Mouse (Mus musculus) CD4-positive, CD25-positive, alpha-beta regulatory T cell, adult 4 months (primary cell): ENCODE data around the gene Gm10644. TPM values are rescaled to one million over a fixed set of nuclear protein-coding genes. Genes with fewer than 3 reads are reported as not detected.

Source experiments
- ATAC-seq: one replicate; pipeline ENCODE4 v1.8.0; 2017
- polyA plus RNA-seq, 2 experiments: library from polyadenylated mRNA; unstranded; fragments of 100-300 nt; shearing (Covaris generic); gene quantifications; one replicate each; pipeline ENCODE4 v1.2.1; 2017

Gm10644 gene
- polyA plus RNA-seq, 2 experiments from 2014 or later, result 0.20 to 0.92 TPM

DNA sequence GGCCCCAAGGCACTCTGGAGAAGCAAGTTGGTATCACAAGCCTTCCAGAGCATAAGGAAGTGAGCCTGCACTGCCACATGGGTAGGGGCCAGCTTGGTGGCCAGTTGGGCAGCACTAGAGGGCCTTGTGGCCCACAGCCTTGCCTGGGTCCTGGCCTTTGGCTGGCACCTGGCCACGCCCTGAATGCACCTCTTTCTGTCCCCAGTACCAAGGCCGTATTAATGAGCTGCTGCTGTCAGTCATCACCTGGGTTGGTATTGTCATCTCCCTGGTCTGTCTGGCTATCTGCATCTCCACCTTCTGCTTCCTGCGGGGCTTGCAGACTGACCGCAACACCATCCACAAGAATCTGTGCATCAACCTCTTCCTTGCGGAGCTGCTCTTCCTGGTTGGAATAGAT, 20.8 kb downstream of the Gm10644 start:
- no peak for ATAC-seq

DNA sequence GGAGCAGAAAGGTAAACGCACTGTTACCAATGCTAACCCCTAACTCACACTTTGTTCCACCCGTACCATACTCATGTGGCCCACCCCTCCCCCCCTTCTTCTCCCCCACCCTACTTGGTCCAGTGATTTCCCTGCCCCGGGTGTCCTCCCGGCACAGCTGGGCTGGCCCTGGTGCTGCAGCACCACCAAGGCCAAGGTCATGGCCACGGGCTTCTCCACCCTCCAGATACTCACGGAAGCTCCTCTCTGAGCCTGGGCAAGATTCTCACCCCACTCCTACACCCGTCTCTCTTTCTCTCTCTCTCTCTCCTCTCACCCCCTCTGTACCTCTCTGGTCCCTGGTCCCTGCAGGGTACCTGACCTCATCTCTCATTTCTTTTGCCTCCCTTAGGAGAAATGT, 28.7 kb downstream of the Gm10644 start:
- no peak for ATAC-seq

DNA sequence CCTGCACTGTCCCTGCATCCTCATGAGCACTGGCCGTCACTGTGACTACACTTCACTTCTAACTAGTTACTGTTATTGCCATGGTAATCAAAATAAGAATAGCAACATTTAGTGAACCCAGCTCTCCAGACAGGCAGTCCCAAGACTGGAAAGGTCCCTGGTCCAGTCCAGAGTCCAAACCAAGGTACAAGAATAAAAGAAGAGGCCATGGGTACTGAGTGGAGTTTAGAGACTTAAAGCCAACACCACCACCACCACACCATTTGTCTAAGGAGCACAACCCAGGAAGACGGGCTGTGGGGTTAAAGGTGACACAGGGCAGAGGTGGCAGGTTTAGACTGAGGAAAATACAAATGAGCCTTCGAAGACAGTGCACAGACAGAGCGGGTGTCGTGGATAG, 30.4 kb downstream of the Gm10644 start:
- ATAC-seq, result no peak

DNA sequence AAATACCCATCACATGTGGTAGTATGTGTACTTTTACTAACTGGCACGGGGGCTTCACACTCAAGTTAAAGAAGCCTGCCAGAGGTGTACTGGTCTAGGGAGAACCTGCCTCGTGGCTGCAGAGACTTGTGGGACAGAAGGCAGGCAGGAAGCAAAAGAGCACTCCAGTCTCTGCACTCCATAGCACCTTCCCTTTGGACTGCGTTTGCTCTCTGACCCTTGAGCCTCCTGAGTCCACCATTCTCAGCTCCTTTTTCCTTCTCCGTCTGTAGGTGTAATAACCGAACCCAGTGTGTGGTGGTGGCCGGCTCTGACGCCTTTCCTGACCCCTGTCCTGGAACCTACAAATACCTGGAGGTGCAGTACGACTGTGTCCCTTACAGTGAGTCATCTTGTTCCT, 32.3 kb downstream of the Gm10644 start:
- ATAC-seq, result no peak

DNA sequence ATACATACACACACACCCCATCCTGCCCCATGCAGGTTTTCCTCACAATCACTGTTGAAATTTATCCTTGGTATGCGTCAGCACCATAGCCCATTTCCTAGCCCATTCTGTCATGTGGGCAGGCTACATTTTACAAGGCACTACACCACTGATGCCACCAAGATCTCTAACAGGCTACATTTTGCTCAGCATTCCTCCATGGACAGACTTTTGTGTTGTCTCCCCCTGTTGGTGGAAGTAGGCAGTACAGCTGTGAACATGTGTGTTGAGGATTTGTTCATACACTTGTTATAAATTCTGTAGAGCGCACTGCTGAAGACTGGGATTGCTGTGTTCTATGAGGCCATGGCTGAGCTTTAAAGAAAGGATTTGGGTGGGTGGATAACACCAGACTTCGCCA, 33.4 kb downstream of the Gm10644 start:
- peak; percentile 54 for ATAC-seq

DNA sequence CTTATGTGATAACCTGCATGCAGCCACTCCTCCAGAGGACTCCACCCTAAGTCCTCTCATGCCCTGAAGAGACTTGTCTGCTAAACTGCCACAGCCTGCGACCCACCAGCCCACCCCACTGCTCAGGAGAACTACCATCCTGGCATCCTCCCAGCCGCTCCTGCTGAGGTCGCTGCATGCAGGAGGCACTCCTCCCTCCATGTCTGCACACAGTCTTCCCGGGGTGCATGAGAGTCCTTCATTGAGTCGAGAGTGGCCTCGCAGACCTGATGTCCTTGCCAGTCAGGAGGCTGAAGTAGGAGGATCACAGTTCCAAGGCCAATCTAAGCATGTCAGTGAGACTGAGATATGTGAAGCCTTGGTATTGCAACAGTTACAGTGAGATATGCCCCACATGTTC, 37.4 kb downstream of the Gm10644 start:
- no peak for ATAC-seq

DNA sequence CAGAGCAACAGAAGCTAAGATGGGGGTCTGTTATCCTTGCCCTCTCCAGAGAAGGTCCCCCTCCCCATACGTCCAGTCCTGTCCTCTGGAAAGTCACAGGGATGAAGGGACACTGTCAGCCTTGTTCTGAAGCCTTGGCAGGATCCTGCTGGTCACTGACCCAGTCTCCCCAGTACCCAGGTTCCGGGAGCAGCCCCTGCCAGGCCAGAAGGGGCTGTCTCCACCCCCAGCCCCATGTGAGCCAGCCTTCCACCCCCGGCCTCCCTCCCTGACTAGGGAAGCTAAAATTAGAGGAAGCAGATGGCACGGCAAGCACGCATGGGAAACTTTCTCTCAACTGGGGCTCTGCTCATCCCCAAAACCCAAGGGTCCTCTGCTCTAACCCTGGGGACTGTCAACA, 39.0 kb downstream of the Gm10644 start:
- no peak for ATAC-seq

DNA sequence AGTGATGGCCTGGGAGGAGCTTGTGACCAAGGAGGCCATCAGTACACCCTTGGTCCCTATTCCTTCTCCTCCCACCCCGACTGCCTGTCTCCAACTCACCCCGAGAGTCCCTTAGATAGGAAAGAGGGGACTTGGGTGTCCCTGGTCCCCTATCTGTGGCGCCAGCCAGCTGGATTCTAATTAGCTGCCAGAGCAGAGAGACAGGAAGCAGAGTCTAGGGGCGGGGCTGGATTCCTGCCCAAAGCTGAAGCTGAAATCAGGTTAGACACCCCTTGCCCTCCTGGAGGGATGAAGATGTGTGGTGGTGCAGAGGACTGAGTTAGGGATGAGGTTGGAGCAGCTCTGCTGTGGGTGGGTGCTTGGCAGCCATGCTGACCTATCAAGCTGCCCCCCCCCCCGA, 40.1 kb downstream of the Gm10644 start:
- no peak for ATAC-seq

DNA sequence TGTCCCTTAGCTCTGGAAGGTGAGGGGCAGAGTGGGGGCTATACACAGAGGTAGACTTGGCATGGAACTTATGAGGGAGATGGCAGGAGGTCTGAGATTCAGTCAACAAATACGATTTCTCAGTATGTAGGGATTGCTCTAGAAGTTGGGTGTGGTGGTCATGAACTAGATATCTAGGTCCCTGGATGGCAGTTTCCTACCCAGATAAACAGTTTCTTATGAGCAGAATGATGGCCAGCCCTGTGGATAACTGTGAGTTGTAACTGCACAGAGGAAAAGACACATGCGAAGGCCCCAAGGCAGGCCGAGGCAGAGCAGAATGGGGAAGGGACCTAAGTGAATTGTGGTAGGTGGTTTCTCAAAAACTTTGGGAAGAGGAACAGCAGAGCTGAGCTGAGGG, 40.8 kb downstream of the Gm10644 start:
- ATAC-seq, result no peak

DNA sequence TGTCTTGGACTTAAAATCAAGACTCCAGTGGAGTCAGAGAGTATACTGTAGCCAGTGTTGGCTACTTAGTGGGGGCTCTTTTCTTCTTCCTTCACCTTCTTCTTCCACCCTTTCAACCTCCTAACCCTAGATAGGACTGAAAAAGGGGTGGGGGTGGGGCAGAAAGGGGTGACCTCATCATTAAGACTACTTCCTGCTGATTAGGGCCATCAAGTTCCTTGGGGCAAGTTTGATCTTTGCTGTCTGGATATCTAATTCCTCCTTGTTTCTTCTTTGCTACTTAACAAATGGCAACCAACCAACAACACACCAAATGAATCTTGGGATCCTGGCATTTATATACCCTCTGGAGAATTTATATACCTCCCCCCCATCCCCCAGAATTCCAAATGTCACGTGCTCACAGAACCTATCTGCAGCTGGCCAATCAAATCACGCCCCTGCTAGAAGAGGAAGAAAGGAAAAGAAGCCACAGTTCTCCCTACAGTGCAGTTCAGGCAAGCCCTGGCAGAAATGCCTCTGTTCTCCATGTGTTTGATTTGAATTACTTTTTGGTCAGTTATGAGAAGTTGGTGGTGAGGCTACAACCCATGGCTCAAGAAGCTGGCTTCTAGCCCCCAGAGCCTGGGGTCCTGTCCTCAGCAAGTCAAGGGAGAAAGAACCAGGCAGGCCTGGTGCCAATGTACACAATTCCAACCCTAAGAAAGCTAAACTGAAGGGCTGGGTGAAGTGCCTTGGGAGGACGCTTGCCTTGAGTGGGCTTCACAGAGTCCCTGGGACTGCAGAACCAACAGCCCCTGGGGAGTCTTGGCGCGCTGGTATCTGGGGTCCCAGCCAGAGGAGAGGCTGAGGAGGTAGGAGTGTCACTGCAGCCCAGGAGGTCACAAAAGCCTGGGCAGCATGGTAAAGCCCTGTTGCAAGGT, 42.9 kb downstream of the Gm10644 start:
- no peak for ATAC-seq

DNA sequence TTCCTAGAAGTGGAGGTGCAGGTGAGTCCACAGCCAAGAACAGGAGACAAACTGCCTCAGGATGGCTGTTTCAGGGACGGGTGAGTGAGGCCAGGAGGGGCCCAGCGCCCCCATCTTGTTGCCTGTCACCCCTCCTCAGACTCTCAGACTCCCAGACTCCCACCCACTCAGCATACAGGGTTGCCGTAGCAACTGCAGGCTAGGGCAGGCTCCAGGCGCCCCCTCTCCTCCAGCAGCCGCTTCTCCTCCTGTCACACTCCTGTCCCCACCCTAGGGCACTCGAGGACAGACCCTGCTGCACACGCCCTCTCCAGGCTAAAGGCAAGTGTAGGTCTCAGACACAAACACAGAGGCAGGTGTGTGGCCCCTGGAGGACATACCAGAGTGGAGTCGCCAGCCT, 45.7 kb downstream of the Gm10644 start:
- ATAC-seq, result no peak

DNA sequence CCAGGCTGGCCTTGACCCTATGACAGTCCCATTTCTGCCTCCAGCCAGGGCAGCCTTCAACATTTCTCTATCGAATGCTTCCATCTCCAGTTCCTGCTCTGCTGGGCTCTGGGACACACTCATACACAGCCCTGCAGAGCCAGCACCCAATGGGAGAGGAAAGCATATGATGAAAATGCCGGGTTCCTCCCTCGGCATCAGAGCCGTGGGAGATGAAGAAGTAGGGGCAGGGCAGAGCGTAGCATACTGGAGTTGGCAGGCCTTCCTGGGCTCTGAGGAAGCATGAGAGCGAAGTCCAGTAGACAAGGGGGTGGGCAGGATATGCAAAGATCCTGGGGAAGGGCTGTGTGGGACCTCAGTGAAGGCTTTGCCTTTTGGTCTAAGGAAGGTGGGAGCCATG, 46.4 kb downstream of the Gm10644 start:
- ATAC-seq, result no peak

DNA sequence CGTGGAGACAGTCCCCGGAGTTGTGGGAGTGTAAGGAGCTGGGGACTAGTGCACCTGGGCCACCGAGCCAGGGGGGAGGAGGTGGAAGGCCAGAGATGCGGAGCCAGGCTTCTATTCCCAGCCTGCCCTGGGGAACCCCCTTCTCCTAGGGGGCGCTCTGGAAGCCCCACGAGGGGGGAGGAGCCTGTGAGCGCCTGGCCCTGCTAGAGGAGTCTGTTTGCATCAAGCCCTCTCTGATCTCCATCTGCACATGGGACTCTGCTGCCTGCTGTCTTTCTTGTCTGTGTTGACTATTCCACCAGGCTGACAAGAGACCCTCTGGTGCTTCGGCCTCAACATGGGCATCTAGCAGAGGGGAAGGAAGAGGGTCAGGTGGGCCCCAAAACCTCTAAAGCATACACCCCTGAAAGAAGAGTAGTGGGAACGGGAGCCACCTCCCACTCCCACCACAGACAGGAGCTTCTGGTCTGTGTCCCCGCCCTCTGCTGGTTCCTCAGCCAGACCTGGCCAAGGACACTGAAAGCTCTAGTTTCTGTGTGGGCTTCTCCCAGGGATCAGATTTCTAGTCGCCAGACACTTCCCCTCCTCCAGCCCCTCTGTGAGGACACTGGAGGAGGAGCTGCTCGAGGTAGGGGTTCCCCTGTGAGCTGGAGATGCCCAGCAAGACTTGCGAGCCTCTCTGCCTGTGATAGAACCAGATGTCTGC, 51.9 kb downstream of the Gm10644 start:
- ATAC-seq, result no peak

DNA sequence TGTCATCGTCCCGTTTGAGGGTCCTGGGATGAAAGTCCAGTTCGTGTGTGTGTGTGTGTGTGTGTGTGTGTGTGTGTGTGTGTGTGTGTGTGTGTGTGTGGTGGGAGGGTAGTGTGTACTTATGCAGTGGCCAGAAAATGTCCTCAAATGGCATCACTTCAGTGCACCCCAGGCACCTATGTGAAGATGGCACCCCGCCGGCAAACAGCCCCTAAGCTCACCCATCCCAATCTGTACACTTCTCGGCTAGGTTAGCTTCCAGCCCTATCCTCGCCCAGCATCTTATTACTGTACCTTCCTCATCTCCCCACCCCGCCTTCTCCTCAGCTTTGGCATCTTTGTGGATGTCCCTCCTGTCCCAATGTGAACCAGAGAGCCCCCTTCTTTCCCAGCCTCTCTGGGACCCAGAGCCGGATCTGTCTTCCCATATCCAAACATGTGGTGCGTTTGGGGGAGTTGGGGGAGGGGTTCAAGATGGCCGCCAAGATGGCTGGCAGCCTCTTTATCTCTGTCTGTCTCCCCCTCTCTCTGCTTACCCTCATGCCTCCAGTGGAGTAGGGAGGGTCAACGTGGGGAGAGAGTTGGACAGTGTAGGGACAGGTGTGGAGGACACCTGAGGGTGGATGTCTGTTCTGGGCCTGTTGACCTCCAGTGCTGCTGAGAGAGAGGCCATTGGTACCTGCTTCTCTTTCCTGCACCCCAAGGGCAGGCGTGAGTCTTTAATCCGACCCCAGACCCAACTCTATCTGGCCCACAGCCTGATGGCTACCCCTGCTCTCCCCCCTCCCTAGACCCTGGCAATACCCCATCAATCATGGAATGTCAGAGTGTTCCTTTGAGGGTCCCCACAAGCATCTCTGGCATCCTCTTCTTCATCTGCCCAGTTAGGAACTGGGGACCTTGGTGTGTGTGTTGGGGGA, 53.2 kb downstream of the Gm10644 start:
- no peak for ATAC-seq

DNA sequence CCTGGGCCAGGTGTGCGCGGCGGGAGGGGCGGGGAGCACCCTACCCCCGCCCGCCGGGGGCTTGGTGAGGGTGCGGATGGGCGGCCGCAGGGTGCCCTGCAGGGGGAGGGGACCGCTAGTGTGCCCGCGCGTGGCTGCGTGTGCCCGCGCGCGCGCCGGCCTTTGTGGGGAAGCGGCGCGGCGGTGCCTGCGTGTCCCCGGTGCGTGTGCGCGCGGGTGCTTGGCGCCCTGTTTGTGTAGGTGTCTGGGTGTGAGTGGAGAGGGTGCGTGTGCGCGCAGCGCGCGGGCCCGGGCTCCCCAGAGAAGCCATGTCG, 54.1 kb downstream of the Gm10644 start:
- ATAC-seq, result no peak

DNA sequence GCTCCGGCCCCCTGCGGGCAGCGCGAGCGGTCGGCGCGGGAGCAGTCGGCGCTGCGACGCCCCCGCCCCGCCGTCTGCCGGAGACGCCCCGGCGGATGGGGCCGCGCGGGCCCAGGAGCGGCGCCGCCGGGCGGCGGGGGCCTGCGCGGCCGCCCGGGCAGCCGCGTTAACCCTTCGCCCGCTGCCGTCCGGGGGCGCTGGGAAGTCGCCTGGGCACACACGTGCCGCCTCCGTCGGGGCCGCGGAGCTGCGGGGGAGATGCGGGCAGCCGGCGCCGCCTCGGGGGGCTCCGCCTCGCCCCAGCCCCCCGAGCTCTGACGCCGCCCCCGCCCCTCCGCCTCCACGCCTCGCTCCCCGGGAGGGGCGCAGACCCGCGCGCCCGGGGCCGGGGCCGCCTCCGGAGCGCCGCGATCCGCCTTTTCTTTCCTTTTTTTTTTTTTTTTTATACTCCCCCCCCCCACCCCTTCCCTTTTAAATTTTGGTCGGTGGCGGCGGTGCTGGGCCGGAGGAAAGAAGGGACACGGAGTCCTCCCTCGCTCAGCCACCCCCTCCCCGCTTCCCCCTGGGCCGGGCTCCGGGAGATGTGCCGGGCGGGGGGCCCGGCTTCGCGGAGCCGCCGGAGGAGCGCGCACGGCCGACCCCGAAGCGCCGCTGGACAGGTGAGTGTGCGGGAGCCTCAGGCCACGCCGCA, 54.6 kb downstream of the Gm10644 start:
- ATAC-seq, result peak; percentile 18

DNA sequence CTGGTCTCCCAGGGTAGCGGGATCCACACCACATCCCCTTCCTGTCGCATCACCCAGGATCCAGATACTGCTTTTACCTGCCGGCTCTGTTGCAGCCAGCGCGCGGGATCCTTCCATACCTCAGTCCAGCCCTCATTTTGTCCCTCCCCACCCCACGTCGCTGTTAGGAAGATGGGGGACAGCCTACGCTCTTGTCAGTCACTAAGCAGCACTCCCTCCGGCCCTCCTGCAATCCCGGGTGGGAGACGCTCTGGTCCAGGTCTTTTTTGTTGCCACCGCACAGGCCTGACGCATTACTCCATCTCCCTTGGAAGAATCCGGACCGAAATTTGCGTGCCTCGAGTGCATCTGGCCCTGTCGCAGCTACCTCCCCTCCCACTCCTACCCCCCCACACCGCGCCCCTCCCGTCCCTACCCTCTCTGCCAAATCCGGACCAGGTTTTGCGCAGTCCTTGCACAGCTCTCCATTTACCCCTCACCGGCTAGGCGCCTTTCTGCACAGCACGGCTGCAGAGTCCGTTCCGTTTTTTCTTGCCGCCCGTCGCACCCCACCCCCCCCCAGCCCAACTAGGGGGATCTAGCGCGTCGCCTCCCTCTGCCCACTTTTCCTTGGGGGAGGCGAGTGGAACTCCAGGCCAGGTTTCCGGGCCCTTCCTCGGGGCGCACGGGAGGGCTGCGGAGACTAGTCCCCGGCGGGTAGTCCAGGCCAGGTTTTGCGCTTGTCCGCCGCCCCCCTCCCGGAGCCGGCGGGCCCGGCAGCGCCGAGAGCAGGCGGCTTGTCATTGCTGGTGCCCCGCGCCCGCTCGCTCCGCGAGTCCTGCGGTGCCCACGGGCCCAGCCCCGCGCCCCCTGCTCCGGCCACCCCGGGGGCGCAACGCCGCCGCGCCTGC, 55.4 kb downstream of the Gm10644 start, which contains the start of gene Adgrl1:
TSS of gene Adgrl1 (plus strand) at position 743 of the 890 bp plus-strand sequence.
- ATAC-seq, result peak; percentile 54

DNA sequence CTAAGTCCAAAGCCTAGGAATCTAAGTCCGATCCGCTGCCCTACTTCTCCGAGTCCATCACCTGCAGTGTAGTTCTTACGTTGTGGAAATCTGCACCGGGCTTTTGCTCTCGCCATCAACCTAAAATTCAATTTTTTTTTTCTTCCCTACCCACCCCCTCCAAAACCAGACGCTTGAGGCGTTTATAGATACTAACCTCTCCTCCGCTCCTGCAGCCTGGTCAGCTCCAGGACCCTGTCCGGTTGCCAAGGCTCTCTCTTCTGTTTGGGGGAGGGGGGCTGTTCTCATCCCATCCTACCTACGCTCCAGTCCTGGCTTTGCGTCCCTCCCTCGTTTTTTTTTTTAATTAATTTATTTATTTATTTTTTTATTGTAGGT, 56.0 kb downstream of the Gm10644 start:
- peak; percentile 43 for ATAC-seq

DNA sequence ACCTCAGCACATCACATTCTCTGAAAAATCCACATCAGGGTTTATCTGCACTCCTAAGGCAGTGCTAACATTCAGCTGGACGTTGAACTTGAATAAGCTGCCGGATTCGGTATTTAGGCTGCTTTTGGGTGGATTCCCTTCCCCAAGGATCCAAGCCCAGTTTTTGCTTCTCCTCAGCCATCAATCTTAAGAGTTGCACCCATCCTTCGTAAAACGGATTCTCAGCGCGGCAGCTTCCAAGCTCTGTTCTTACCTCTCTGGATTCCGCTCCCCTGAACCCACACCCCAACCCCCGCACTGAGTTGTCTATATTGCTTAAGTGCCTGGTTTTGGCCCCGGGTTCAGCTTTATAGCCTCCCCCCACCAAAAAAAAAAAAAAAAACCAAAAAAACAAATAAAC, 56.5 kb downstream of the Gm10644 start:
- ATAC-seq, result no peak

DNA sequence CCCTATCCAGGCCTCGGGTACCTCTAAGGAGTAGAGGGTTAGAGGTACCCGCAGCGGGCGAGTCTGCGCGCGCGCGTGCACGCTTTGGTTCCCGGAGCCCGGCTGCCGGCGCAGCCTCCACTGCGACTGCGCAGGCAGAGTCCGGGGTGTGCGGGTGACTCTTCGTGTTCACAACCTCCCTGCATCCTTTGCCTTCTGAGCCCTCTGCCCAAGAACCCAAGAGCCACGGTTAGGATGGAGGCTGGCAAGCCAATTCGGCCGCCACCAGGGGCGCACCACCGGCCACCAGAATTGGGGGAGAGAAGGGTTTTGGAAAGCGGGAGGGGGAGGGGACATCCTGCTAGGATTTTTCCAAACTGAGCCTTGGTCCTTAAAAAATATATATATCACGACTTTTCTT, 57.8 kb downstream of the Gm10644 start:
- no peak for ATAC-seq

DNA sequence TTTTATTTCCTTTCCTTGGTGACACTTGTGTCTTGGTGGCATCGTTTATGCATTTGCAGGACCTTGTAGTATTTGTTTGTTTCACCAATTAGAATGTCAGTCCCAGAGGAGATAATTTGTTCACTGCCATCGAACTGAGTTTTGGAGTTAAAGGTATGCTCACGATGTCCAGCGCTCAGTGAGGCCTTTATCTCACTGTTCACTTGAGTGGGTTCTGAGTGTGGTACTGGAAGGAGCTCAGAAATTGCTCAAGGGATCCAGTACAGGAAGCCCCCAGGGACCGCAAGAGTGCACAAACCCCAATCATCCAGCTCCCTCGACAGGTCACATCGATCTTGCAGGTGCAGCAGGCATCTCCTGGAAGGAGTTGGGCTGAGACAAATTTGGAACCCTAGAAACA, 58.5 kb downstream of the Gm10644 start:
- ATAC-seq, result no peak
